Mouse (Mus musculus): ENCODE results near the gene Panx3.

Gene Panx3

DNA sequence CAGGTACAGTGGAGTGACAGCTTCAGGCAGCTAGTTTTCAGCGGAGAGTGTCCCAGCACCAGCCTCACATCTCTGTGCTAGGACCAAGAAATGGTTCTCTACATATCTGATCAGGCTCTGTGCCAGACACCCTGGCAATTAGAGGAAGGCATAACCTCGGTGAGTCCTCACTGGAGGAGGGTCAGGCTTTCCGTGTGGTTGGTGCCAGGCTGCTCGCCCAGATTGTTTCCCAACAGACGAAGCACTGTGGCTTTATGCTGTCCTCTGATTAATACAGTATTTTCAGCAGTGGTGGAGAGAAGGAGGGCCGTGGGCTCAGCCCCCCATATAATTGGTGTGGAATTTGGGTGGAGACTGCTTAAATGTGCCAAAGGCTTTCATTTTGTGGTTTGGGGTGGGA lies at the start of gene Panx3:
TSS of gene Panx3 (minus strand) at position 121 of the 400 bp plus-strand sequence.
- DNase-seq (ENCODE audit: low read depth, low spot score), result no peak

DNA sequence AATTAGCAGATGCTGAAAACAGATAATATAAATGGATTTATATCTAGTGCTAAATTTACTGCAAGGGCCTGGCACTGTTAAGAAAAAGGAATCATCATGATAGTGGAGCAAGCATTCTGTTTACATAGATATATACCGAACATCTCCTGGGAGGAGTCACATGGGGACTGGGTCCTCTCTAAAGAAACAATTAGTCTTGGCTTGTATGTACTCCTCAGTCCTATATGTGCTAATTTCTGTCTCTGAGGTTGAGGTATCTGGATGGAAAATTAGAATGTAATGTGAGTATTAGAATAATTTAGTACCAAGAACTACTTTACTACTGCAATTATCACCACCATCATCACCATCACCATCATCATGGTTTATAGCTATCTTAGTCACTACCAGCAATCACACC lies 47.1 kb upstream of the Panx3 start, which contains the start of gene Olfr160:
TSS of gene Olfr160 (minus strand) at position 101 of the 400 bp plus-strand sequence.
- DNase-seq (ENCODE audit: low read depth, low spot score), result no peak

DNA sequence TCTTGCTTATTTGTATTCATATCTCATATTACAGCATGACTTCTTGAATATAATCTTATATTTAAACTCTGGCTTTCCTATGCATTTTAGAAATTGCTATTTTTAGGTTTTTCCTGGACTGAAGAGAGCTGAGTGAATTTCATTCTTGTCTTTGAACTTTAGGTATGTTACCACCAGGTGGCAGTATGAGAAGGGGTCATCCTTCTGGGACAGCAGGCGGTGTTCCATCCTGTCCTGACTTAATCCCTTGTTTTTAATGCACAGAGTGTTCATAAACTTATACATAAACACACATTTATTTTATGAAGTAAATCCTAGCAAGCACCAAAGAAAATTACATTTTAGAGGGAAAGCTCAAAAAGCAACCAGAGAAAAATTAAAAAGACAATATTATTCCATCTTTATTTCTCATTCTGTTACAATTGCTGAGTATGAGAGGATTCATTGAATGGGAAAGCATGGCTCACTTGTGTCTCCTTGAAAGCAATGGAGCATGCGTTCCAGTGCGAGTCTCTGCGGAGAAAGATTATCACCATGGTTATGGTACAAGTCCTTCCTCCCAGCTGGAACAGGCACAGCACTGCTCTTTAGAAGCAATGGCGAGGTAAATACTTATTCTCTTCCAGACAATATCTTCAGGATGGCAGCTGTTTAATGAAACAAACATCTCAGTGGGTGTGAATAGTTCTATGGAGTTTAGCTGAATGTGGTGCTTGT lies 21.1 kb upstream of the Panx3 start:
- DNase-seq (ENCODE audit: low read depth, low spot score), result no peak

DNA sequence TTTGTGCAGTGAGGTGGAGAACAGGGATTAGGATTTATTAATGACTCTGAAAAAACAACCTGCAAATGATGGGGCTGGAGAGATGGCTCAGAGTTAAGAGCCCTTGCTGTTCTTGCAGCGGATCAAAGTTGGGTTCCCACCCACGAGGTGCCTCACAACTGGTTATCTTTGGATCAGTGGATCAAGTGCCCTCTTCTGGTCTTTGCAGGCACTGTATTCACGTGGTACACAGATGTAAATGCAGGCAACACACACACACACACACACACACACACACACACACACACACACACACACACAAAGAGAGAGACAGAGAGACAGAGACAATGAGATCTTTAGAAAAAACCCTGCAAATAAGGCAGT lies 18.9 kb upstream of the Panx3 start:
- no peak for DNase-seq (ENCODE audit: low read depth, low spot score)

DNA sequence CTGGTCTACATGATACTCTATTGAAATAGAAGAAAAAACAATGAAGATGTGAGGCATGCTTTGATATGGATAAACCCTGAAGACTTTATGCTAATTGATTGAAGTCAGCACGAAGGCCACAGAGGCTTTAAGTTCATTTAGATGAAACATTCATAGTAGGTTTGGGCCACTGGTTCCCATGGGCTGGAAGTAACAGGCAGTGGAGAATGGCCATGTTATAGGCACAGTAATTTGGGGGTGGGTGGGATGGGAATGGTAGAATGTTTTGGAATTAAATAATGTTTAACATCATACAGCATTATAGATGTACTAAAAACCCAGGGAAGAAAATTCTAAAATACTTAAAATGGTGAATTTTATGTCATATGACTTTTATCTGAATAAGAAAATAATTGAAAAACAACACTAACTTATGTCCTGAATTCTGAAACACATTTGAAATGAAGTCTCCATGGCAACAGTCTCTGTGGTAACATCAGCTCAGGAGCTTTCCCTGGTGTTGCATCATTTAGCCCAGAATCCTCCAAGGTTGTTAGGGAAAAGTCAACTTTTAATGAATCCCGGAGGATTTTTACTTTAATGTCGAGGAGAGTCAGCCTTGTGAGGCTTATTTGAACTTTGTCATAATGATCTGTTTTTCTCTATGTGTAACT lies 18.4 kb upstream of the Panx3 start:
- DNase-seq (ENCODE audit: low read depth, low spot score), result no peak

DNA sequence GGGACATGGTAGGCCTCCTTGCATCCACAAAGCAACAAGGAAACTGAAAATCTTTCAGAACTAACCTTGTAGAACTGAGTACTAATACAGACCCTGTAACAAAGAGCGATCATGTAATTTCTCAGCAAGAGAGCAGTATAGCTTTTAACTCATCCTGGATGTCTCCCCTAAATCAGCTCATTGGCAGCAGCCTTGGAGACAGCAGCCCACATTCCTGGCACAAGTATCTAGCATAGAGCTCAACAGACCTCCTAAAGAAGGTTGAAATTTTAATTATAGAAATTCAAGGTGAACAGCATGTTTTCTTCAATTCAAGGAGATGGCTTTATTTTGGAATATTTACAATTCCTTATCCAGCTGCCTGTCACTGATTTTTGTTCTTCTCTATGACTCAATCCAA lies 12.1 kb upstream of the Panx3 start:
- no peak for DNase-seq (ENCODE audit: low read depth, low spot score)

DNA sequence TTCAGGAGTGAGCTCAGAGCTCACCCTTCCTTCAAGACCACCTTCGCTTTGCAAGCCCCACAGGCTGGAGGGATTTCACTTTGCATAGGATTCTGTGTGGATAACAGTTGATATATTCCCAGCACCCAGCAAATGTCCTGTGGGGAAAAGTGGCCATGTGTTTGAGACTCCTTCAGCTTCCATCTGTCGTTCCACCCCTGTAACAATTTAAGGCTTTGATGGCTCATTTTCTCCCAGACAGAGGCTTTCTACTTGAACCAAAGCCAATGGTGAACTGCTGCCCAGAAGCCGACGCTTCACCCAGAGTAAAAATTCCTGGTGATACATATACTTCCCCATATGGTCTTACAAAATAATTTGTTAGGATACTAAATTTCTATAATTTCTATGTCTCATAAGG lies 6.3 kb upstream of the Panx3 start:
- no peak for DNase-seq (ENCODE audit: low read depth, low spot score)

DNA sequence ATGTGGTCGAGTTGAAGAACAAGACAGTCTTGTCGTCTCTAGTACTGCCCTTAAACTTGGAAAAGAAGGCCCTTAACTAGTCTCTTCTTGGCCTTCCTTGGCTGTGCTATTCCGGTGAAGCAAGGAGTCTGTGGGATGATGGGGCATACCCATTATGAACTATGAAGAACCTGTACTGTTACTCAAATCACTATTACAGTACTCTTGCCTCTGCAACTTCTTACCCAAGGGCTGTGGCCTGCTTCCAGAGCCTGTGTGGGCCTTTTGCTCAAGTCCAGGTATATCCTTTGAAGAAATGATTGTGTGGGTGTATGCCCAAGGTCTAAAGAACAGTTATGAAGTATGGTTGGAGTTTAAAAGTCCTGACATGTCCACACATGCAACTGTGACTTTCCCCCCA lies 1.2 kb upstream of the Panx3 start:
- no peak for DNase-seq (ENCODE audit: low read depth, low spot score)

DNA sequence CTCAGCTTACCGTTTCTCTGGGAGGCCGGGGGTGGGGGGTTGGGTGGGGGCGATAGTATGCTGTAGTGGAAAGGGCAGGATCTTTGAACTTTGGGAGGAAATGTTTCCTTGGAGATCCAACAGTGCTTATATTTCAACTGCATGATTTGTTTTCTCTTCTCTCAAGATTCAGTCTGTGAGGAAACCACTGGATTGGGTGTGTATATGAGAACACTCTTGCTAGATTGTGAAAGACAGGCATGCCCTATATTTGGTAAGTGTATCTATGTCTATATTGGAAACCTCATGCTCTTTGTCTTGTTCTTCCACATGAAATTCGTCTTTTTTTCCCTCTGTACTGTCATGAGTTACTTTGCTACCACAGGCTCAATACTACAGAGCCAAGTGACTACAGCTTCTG lies 643 bp upstream of the Panx3 start:
- no peak for DNase-seq (ENCODE audit: low read depth, low spot score)

DNA sequence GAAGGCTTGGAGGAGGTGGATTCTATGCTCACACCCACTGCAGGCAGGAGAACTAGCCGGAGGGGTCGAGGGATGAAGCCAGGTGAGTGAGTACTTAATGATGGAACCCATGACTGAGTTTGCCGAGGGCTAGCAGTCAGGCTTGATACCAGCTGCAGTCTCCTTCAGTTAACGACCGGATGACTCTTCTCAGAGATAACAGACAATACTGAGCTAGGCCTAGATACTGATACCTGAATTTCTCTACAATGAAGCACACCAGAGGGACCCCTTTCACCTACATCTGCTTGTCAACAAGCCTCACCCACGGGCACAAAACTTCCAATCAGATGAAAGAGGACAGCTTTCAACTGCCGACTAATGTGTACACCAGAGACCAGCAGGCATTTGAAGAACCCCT lies 3.0 kb downstream of the Panx3 start:
- DNase-seq (ENCODE audit: low read depth, low spot score), result no peak

DNA sequence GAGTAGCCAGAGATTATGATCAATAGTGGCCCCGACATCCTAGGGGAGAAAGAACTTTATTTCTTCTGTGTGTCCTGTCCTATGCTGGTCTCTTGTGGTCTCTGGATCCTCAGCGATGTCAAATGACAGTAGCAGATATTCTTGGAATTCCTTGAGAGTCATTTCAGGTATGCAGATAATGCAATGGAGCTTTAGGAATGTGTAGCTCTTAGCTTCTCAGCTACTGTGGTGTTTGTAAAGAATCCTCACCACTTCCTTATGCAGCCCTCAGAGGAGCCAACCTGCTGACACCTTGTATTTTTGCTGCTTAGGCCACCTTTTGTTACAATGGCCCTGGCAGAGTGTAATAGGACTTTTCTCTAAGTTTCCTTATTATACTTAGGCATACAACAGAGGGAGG lies 4.4 kb downstream of the Panx3 start:
- DNase-seq (ENCODE audit: low read depth, low spot score), result no peak

DNA sequence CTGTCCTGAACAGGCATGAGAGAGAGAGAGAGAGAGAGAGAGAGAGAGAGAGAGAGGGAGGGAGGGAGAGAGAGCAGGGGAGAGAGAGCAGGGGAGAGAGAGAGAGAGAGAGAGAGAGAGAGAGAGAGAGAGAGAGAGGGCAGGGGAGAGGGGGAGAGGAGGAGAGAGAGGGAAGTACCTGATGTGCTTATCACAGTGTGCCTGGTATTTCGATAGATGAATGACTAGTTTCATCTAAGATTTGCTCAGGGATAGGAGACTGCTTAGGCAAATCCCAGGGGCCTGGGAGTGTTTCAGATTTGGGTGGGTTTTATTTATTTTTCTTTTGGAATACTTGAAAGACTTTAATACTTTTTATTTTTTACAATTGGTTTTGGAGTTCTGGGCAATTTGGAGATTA lies 5.8 kb downstream of the Panx3 start:
- DNase-seq (ENCODE audit: low read depth, low spot score), result no peak

DNA sequence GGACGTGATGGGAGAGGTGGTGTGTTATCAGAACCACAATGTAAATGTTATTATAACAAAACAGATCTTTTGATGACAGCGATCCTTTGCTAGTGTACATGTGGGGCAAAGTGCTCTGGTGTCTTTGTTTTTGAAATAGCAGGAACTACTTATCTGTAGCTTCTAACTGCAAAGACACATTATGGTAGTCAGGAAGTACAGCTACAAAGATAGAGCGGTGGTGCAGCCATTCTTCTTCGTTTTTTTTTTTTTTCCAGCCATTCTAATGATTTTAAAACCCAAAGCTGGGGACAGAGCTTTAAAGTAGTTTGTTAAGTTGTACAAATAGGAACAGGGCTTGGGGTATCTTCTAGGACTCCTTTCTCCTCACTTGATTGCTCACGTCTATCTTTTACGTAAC lies 9.6 kb downstream of the Panx3 start:
- no peak for DNase-seq (ENCODE audit: low read depth, low spot score)

DNA sequence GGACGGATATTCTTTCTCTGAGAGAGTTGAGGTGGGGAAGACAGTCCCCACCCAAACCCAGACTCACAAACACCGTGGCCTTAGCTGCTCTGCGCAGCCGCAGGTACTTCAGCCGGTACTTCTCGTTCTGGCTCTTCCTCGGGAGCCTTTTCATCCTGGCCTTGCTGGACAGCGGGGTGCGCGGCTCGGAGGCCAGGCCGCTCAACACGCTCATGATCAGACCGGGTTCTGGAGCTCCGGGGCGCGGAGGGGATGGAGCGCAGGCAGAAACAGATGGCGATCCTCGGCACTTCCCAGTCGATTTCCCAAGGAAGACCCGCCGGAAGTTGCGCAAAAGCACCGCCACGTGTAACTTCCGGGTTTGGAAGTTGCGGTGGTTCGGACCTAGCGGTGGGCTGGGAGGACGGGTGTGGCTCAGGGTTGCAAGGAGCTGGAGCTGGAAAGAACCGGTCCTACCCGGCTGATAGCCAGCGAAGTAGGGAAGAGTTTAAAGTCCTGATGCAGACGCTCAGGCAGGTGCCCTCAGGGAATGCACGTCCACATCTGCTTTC lies 12.0 kb downstream of the Panx3 start, which contains the start of gene Tbrg1:
TSS of gene Tbrg1 (minus strand) at position 382 of the 551 bp plus-strand sequence.
- peak; percentile 74 for DNase-seq (ENCODE audit: low read depth, low spot score)

DNA sequence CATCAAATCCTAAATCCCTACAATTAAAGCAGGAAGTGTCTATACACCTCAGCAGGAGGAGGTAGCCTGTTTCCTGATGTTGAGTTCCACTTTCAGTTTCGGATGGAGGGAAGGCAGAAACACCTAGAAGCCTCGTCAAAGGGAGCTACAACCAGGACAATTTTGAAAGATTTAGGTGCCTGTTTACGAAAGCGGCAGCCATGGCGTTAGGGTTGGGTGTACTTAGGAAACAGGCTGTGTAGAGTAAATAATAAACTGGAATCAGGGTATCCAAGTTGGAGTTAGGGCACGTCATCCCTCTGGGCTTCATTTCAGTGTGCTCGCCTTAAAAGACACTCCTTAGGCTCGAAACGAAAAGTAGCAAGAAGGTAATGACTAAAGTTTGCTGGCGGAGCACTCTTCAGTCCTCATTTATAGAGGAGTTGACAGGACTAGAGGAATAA lies 12.6 kb downstream of the Panx3 start:
- DNase-seq (ENCODE audit: low read depth, low spot score), result no peak

DNA sequence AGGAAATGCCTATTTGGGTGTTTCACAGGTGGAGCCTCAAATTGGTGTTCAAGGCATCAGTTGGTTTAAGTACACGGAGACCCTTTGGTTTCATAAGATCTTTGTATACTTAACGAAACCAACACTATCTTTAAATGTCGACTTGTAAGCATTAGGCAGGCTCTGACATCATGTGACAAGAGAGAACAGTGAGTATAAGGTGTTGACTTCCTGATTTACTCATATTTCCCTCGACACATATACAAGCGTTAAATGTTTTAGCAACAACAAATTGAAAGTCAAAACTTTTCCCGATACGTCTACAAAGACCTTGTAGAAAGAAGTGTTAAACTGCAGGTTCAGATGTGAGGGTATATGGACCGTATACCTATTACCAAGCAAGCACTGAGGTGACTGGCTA lies 13.1 kb downstream of the Panx3 start:
- DNase-seq (ENCODE audit: low read depth, low spot score), result no peak

DNA sequence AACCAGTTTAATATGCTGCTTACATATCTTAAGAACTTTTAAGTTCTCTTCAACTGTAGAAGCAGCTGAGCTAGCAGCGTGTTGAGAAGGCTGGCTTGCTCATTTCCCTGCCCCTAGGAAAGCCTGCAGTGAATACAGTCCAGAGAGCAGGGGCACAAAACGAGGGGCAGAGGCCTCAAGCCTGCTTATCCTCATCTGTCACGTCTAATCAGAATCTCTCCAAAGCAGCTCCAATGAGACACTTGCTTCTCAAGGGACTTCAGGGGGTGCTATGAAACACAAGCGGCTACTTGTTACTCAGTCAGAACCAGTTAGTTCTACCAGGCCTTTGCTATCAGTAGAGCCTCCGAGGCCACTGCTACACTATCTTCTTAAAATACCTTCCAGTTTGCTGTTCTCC lies 15.2 kb downstream of the Panx3 start:
- no peak for DNase-seq (ENCODE audit: low read depth, low spot score)

DNA sequence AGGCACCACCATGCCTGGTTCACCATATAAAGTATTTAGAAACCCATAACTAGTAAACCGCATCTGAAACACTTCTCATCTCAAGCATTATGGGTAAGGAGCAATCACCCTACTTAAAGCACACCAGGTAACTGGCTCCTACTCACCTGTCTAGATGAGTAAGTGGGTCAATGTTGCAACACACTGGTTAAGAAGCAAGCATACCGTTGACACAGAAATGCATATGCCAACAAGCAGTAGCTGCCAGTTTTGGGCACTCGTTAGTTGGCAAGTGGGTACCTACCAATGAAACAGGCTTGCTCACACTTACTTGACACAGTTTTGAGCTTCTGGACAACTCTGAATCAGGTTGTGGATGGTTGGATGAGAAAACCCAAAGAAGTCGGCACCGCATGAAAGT lies 18.4 kb downstream of the Panx3 start:
- no peak for DNase-seq (ENCODE audit: low read depth, low spot score)

DNA sequence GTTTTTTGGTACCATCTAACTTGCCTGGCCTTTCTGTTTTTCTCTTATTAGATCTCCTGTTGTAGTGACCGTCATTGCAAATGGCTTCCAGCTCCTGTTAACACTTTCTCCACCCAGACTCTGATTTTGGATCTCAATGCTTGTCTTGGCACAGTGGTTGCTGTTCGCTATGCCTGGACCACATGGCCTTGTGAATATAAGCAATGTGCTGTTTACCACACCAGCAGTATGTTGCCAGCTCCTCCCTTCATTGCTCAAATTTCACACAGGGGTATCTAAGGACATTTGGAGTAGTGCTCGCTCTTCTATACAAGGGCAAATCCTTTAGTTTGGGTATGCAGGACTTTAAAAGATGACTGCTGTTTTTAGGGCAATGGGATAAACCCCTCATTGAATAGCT lies 22.8 kb downstream of the Panx3 start:
- no peak for DNase-seq (ENCODE audit: low read depth, low spot score)

DNA sequence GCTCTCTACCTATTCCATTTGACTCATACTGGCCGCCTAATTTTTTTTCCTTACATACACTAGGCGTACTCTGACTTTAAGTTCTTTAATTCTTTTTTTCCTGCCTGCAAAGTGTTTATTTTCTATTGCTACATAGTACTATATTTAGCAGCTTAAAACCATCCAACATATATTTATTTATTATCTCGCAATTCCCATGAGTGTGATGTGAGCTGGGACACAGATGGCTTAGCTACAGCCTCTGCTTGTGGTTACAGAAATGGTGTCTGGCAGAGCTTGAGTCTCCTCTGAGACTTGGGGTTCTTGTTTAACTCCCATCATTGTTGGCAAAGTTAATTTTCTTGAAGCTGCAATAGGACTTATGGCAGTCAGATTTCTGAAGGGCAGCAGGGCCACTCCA lies 30.3 kb downstream of the Panx3 start:
- DNase-seq (ENCODE audit: low read depth, low spot score), result no peak

DNA sequence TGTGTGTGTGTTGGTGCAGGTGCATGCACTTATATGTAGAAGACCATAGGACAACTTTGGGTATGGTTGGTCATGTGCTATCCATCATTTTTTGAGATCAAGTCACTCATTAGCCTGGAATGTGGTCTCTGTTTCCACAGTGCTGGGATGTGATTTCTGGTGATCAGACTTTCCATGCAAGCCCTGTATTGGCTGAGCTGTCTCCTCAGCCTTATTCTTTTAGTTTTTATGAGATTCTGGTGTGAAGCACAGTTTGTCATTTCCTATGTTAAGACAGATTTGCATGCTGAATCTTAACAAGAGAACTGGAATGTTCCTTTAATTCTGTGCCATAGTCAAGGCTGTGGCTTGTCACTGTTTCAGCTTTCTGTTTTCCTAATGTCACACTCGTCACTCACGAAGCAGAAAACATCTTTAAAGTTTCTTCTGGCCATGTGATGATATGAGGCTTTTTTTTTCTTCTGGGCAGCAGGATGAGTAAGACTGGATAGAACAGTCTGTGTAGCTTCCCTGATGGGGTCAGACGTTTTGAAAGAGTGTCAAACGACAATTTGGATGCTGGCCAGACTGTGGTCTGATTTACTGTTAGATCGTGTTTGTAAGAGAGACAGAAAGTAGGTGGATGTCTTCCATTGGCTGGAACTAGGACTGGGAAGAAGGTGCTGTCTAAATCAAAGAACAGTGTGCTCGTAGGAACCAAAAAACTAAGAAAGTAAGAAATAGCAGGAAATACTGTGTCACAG lies 32.1 kb downstream of the Panx3 start:
- DNase-seq (ENCODE audit: low read depth, low spot score), result no peak

DNA sequence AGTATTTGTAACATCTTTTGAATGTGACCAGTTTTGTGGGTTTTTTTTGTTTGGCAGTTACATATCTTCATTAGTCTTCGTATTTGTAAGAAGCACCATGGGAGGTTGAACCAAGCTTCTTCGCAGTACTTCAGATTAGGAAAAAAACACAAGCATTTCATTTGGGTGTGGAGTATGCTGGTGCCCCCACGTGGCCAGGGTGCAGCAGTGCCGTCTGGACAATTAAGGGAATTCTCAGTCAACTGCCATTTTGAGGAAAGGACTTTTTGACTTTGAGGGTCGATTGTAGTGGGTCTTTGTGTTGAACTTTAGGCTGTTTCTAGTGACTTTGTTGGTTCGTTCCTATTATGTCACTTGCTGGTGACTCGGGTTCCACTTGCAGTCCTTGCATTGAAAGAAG lies 32.7 kb downstream of the Panx3 start:
- no peak for DNase-seq (ENCODE audit: low read depth, low spot score)

Data from skeletal muscle tissue, adult 2 months (tissue).